Mouse (Mus musculus) hindbrain, embryonic 11.5 days (tissue): ENCODE results near the gene Xlr5a. TPM values are rescaled to one million over a fixed set of nuclear protein-coding genes. Genes with fewer than 3 reads are reported as not detected.
"Not testable (repeated sequence)": the region's sequence is repeated elsewhere in the genome, so short reads cannot be mapped to it uniquely, and the experiment has no call there.

Experiments
- ATAC-seq: fragments of 200-750 bp; cut with Nextera tagmentation; 2 replicates; pipeline ENCODE4 v1.8.0; 2017; ENCODE audit warnings: mild to moderate bottlenecking, moderate TSS enrichment, moderate library complexity; ENCODE audit not compliant: low FRiP score
- DNase-seq: peaks from one replicate; pipeline ENCODE4 v3.0.0-alpha.2; 2015; ENCODE audit warnings: low spot score
- H3K27ac ChIP-seq: fragments of 300-500 bp; sonication (generic); 2 replicates; pipeline ENCODE4 v1.5.1; 2014; ENCODE audit warnings: mild to moderate bottlenecking, low read depth, low read length
- H3K27me3 ChIP-seq: fragments of 300-500 bp; sonication (generic); 2 replicates; pipeline ENCODE4 v1.6.1; 2014; ENCODE audit warnings: mild to moderate bottlenecking, low read length, moderate library complexity, mixed read lengths; ENCODE audit not compliant: control insufficient read depth, insufficient read depth
- H3K36me3 ChIP-seq: fragments of 300-500 bp; sonication (generic); 2 replicates; pipeline ENCODE4 v1.6.1; 2014; ENCODE audit warnings: mild to moderate bottlenecking, low read length, moderate library complexity, mixed read lengths; ENCODE audit not compliant: control insufficient read depth, insufficient read depth
- H3K4me1 ChIP-seq: fragments of 300-500 bp; sonication (generic); replicated peaks from 2 replicates; pipeline ENCODE4 v1.6.1; 2014; ENCODE audit warnings: low read length, mixed read lengths; ENCODE audit not compliant: control insufficient read depth, insufficient read depth
- H3K4me2 ChIP-seq: fragments of 300-500 bp; sonication (generic); replicated peaks from 2 replicates; pipeline ENCODE4 v1.6.1; 2014; ENCODE audit warnings: mild to moderate bottlenecking, low read depth, low read length
- H3K4me3 ChIP-seq: fragments of 300-500 bp; sonication (generic); 2 replicates; pipeline ENCODE4 v1.5.1; 2014; ENCODE audit warnings: low read depth, low read length
- H3K9ac ChIP-seq: fragments of 300-500 bp; sonication (generic); 2 replicates; pipeline ENCODE4 v1.6.1; 2014; ENCODE audit warnings: low read depth, low read length
- H3K9me3 ChIP-seq: fragments of 300-500 bp; sonication (generic); 2 replicates; pipeline ENCODE4 v1.6.1; 2016; ENCODE audit warnings: low read length; ENCODE audit not compliant: control insufficient read depth
- WGBS: fragments of 180-500 bp; shearing (Covaris S2); extraction: QIAGEN DNeasy Blood & Tissue Kit; methylation state at CpG from one replicate; pipeline ENCODE4 v1.1.7; 2014; 5-methylcytosine and 5-hydroxymethylcytosine counted together
- polyA plus RNA-seq: library from polyadenylated mRNA; unstranded; fragments of >200 nt; fragmentation: Nextera tagmentation; extraction: Ambion mirVana; gene quantifications from 2 replicates; pipeline ENCODE4 v1.2.1, GENCODE M21; 2014

Xlr5a gene
- polyA plus RNA-seq = not detected in 2 replicates

- not testable (repeated sequence) for H3K9me3 ChIP-seq, H3K27me3 ChIP-seq, H3K9ac ChIP-seq, H3K4me1 ChIP-seq, H3K4me2 ChIP-seq, H3K4me3 ChIP-seq, DNase-seq, ATAC-seq, H3K27ac ChIP-seq, H3K36me3 ChIP-seq
- WGBS = 97% methylated on average over 12 of the region's 17 CpGs
Measured at GRCm38 (mm10) chrX:73292876-73293275, at the start of gene Xlr5a, which contains the start of gene Xlr5c. Gene Xlr5a, minus strand, starts transcription at chrX:73292976. Gene Xlr5c, minus strand, starts transcription at chrX:73292976.

DNA sequence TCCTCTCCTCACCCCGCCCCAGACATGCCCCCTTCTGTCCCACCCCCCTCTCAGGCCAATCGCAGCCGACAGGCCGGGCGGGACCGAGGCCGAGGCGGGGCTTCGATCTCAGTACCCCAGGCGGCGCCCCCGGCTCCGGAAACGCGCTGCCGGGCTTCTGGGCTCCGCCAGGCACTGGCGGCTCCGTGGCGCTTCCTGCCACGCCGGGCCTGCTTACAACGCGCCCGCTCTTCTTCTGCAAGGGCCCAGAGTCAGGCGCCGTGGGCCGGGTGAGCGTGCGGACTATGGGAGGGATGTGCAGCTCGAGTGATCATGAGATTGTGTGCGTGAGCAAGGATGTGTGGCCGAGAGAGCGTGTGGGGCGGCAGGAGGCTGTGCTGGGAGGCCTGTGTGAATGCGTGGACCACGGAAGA is 49.7 kb upstream of the Xlr5a start, which contains the start of gene Zfp275:
TSS of gene Zfp275 (plus strand) at position 139 of the 413 bp plus-strand sequence.
- Histone ChIP-seq H3K9ac (peak within 1 kb of the TSS; percentile 69), H3K27ac (peak within 1 kb of the TSS; percentile 51; the same call in 1 of the 2 replicates), H3K4me1 (no peaks in the 10 kb centered on the region), H3K4me3 (peak within 1 kb of the TSS; percentile 55), H3K36me3 (no peaks in the 10 kb centered on the region), H3K27me3 (peaks cover 2% of the 10 kb centered on the region; the same call in 1 of the 2 replicates), H3K9me3 (no peaks in the 10 kb centered on the region), H3K4me2 (peak within 1 kb of the TSS; percentile 57)
- ATAC-seq = peak; percentile 93
- 20% methylated on average over 36 of the region's 37 CpGs for WGBS
- DNase-seq = peak; percentile 75

DNA sequence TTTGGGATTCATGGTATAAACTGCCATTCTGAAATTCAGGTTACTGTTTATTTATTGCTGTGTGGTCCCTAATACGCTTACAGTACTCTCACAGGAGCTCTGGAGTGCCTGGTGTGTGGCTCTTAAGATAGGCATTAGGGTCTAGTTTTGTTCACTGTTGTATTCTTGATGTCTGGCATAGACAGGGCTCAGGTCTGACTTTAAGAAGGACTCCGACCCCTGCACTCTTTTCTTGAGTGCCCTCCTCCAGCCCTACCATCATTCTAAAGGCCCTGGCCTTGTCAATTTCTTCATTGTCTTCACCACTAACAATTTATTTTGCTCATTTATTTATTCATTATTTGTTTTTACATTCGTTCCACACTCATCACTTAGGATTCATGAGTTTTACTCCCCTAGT is 49.3 kb upstream of the Xlr5a start:
- ATAC-seq (peak; percentile 51; the same call in 1 of the 2 replicates), DNase-seq (peak; percentile 2)
- 41% methylated on average over 3 of the region's 3 CpGs for WGBS
- Histone ChIP-seq H3K4me2 (peak overlapping the region; percentile 57; the same call in 1 of the 2 replicates), H3K9ac (no peak overlapping the region; the same call in 1 of the 2 replicates), H3K36me3 (no peaks in the 10 kb centered on the region), H3K27me3 (peaks cover 2% of the 10 kb centered on the region; the same call in 1 of the 2 replicates), H3K9me3 (no peaks in the 10 kb centered on the region), H3K4me3 (peak overlapping the region; percentile 55; the same call in 1 of the 2 replicates), H3K4me1 (no peaks in the 10 kb centered on the region), H3K27ac (no peak overlapping the region)

DNA sequence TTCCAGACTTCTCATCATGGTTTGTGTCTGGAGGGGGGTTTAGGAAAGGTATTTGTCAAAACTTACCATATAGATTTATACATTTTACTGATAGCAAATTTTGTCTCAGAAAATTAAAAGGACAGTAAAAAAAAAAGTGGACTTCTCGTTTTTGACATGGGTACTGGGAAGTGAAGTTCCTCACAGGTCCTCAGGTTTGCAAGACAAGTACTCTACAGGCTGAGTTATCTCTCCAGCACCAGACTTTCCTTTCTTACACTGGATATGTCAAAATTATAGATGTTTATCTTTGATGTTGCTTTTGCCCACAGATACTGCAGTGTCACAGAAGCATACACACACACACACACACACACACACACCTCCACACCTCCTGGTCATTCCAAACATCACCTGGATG is 48.7 kb upstream of the Xlr5a start:
- no peak overlapping the region for H3K4me3 ChIP-seq
- no peaks in the 10 kb centered on the region for H3K9me3 ChIP-seq
- H3K27ac ChIP-seq = no peak overlapping the region
- WGBS = 61% methylated on average over 1 of the region's 1 CpGs
- DNase-seq = no peak
- ATAC-seq = no peak
- no peaks in the 10 kb centered on the region for H3K36me3 ChIP-seq
- H3K27me3 ChIP-seq = peaks cover 2% of the 10 kb centered on the region; the same call in 1 of the 2 replicates
- no peaks in the 10 kb centered on the region for H3K4me1 ChIP-seq
- H3K4me2 ChIP-seq = no peak overlapping the region
- H3K9ac ChIP-seq = no peak overlapping the region

DNA sequence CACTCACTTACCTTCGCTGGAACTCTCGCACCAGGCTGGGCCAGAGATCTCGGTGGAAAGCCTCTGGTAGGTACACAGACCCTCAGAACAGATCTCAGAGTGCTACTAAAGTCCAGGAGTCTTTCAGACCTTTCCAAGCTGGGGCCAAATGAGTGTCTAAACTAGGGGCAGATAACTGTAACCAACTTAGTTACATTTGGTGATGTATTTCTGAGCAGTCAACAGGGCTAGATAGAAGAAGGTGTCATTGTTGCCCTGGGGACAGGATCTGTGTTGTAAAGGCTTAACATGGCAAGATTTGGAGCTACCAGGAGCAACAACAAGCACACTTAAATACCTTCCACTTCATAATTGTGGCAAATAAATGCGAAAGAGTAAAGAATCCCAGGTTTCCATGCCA is 44.0 kb upstream of the Xlr5a start, which contains the start of gene Gm45015:
TSS of gene Gm45015 (minus strand) at position 101 of the 400 bp plus-strand sequence.
- Histone ChIP-seq H3K9ac (no peak within 1 kb of the TSS), H3K27ac (no peak within 1 kb of the TSS), H3K36me3 (no peaks in the 10 kb centered on the region), H3K9me3 (no peaks in the 10 kb centered on the region), H3K4me2 (no peak within 1 kb of the TSS), H3K4me3 (no peak within 1 kb of the TSS), H3K27me3 (no peaks in the 10 kb centered on the region), H3K4me1 (no peaks in the 10 kb centered on the region)
- no peak for DNase-seq
- WGBS = 89% methylated on average over 4 of the region's 4 CpGs
- no peak for ATAC-seq

GRCm38 (mm10) chrX:73333548-73333947 is 40.8 kb upstream of the Xlr5a start:
- Histone ChIP-seq H3K9me3 (no peaks in the 10 kb centered on the region), H3K9ac (no peak overlapping the region), H3K27me3 (no peaks in the 10 kb centered on the region), H3K36me3 (no peaks in the 10 kb centered on the region), H3K4me1 (no peaks in the 10 kb centered on the region), H3K4me2 (no peak overlapping the region), H3K27ac (no peak overlapping the region), H3K4me3 (no peak overlapping the region)
- DNase-seq (no peak), ATAC-seq (no peak)

- 75% methylated on average over 2 of the region's 2 CpGs for WGBS
Measured at GRCm38 (mm10) chrX:73327215-73327614, 34.4 kb upstream of the Xlr5a start.

DNA sequence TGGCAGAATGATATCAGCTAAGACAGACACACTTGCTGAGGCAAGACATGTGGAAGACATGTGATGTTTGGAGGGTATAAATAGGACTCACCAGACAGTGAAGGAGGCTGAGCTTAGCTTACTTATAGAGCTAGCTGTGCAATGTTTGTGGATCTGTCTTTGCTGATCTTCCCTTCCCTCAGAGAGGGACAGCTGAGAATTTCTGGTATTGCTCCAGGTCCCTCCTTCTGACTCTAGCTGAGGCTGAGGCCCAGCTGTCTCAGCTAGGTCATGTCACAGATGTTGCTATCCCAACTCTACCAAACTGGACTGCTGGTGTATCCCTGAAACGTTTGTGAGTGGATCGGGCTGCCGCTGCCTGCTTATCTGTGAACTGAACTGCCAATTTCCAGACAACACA is 28.3 kb upstream of the Xlr5a start:
- H3K27ac ChIP-seq = no peak overlapping the region
- H3K4me2 ChIP-seq = no peak overlapping the region
- no peak overlapping the region for H3K4me3 ChIP-seq
- no peaks in the 10 kb centered on the region for H3K36me3 ChIP-seq
- WGBS = 68% methylated on average over 3 of the region's 3 CpGs
- no peaks in the 10 kb centered on the region for H3K27me3 ChIP-seq
- no peaks in the 10 kb centered on the region for H3K9me3 ChIP-seq
- no peaks in the 10 kb centered on the region for H3K4me1 ChIP-seq
- DNase-seq (no peak), ATAC-seq (no peak)
- H3K9ac ChIP-seq = no peak overlapping the region

More at GRCm38 (mm10) chrX:73327215-73327614, 34.4 kb upstream of the Xlr5a start:
- no peak overlapping the region for H3K9ac ChIP-seq
- ATAC-seq = no peak
- DNase-seq = no peak
- no peaks in the 10 kb centered on the region for H3K27me3 ChIP-seq
- H3K36me3 ChIP-seq = no peaks in the 10 kb centered on the region
- H3K4me1 ChIP-seq = no peaks in the 10 kb centered on the region
- H3K27ac ChIP-seq = no peak overlapping the region
- H3K4me3 ChIP-seq = no peak overlapping the region
- no peaks in the 10 kb centered on the region for H3K9me3 ChIP-seq
- no peak overlapping the region for H3K4me2 ChIP-seq

GRCm38 (mm10) chrX:73312522-73312921 is 19.7 kb upstream of the Xlr5a start:
- peak; percentile 23 for DNase-seq
- Histone ChIP-seq H3K9me3 (no peaks in the 10 kb centered on the region), H3K27ac (no peak overlapping the region), H3K9ac (no peak overlapping the region), H3K4me2 (no peak overlapping the region), H3K36me3 (no peaks in the 10 kb centered on the region), H3K27me3 (no peaks in the 10 kb centered on the region), H3K4me1 (no peaks in the 10 kb centered on the region), H3K4me3 (no peak overlapping the region)
- 39% methylated on average over 3 of the region's 3 CpGs for WGBS
- no peak for ATAC-seq
